Mouse (Mus musculus) effector memory CD4-positive, alpha-beta T cell, adult 5 months (primary cell): ENCODE results near the gene Pdlim7. TPM values are rescaled to one million over a fixed set of nuclear protein-coding genes. Genes with fewer than 3 reads are reported as not detected.

Experiments
- polyA plus RNA-seq: library from polyadenylated mRNA; unstranded; fragments of 100-300 nt; shearing (Covaris generic); gene quantifications from one replicate; pipeline ENCODE4 v1.2.1, GENCODE M21; 2017

The Pdlim7 gene
- 10.0 TPM for polyA plus RNA-seq

DNA sequence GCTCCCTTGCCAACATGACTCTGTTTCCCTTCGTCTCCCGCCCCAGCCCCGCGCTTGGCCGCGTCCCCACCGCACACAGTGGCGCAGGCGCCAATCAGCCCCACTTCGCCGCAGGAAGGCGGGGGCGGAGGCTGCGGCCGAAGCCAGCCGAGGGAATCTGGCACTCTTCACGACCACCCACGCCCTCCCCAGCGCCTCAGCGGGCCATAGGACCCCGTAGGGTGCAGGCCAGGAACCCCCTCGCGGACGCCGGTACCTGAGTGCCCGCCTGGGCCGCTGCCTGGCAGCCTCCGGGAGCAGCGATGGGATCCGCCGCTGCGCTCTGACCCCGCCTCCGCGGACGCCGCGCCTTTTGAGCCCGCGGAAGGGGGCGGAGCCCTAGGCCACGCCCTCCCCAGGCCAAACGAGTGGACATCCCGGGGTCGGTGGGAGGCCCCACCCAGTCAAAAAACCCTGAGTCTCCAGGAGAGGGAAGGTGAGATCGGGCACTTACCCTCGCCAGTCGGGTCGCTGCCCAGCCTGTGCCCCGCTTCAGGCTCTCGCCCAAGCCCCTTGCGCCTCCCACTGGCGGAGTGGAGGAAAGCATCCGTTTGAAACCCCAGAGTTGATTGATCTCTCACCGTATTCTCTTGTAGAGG lies at the start of gene Pdlim7:
Gene Pdlim7 (minus strand): TSS at position 566 of the 638 bp plus-strand sequence.

DNA sequence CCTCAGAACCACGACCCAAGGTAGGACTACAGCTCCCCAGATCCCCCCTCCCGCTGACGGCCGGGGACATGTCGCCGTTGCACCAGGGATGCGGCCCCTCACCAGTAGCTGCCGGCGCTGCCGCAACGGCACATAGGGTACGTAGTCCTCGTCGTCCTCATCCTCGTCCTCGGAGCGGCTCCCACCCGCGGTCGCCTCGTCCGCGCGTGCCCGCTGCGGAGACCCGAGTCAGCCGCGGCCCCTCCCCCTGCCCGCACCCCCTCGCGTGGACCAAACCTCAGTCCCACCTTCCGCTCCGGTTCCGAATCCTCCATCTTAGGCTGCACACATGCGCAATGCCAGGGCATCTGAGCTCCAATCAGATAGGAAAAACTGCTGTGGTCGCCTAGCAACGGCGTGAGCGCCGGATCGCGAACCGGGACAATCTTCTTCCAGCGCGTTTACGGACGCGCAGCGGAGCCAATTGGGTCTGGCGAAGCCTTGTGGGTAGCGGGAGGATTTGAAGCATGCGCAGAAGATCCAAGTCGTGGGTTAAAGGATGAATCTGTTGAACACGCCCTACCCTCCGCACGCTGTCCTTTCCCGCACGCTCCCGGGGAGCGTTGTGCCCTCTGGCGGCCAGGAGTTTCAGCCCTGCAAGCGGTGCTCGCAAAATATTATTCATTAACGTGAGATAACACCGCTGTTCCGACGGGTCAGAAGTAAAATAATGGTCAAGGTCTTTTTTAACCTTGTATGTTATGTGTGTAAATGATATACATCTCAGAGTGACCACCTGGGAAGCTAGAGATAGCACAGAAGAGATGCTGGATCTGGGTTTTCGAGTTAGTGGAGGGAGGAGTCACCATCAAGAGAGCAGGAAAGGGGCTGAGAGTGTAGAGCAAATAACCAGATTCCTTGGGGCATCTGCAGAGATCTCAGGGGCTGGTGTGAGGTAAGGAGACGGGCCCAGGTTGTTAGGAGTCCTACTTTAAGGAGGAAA lies 23.0 kb upstream of the Pdlim7 start, which contains the start of gene Ddx41:
Gene Ddx41 (minus strand): TSS at position 465 of the 982 bp plus-strand sequence.

DNA sequence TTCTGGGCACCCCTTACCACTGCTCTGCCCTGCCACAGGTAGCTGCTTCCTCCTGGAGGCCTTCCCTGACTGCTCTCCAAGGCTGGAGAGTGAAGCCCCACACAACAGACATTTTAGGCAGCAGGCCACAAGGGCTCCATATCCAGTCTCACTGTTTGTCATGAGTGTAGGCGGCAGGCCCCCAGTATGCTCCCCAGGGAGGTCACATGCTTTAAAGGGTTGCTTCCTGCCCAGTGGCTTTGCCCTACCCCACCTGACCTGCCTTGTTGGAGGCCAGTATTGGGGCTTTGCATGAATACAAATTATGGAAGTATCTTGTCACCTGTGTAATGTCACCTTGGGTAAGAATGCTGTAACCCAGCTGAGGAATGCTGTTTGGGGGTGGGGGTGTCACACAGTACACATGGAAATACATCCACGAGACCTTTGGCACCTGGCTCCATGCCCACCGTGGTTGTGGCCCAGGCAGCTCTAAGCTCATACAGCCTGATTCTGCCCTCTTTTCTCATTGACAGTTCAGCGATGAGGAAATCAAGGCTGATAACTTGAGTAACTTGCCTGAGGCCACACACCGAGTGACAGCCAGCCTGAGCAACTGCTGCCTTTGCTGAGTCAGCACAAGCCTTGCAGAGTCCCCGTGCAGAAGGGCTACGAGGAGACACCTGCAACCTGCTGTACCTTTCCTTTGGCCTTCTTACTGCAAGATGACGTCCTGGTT lies 15.9 kb upstream of the Pdlim7 start, which contains the start of gene Dok3:
Gene Dok3 (minus strand): TSS at position 99 of the 718 bp plus-strand sequence.

DNA sequence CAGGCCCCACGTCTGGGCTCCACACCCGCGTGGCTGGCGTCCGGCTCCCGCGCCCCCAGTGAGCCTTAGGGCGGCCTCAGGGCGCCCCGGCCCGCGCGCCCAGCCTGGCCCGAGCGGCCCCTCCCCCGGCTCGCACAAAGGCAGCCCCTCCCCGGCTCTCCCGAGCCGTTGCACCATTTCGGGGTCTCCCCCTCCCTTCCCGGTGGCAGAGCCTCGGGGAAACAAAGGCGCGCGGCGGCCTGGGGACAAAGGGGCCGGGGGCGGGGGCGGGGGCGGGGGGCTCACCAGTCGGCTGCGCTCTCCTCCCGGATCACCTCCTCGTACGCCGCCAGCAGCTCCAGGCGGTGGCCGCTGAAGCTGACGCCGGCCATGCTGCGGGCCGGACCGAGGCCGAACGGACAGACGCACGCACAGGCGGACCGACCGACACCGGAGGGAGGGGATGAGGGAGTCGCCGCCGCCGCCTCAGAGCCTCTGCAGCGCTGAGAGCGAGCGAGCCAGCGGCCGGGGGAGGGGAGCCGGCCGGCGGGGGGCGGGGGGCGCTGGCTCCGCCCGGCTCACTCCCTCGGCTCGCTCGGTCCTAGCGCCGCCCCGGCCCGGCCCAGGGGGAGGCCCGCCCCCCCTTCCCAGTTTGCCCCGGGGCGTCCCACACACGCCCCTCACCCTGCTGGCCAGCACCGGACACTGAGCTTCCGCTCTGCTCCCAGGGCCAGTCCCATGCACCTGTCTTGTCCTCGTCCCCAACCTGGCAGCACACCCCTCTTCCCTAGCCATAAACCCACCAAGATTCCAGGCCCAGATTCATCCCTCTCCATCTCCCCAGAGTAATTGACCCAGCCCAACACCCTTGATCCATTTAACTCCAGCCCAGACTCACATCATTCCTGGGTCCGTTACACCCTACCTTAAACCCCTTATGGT lies 25.6 kb downstream of the Pdlim7 start, which contains the start of gene Dbn1:
Gene Dbn1 (minus strand): TSS at position 534 of the 921 bp plus-strand sequence.

DNA sequence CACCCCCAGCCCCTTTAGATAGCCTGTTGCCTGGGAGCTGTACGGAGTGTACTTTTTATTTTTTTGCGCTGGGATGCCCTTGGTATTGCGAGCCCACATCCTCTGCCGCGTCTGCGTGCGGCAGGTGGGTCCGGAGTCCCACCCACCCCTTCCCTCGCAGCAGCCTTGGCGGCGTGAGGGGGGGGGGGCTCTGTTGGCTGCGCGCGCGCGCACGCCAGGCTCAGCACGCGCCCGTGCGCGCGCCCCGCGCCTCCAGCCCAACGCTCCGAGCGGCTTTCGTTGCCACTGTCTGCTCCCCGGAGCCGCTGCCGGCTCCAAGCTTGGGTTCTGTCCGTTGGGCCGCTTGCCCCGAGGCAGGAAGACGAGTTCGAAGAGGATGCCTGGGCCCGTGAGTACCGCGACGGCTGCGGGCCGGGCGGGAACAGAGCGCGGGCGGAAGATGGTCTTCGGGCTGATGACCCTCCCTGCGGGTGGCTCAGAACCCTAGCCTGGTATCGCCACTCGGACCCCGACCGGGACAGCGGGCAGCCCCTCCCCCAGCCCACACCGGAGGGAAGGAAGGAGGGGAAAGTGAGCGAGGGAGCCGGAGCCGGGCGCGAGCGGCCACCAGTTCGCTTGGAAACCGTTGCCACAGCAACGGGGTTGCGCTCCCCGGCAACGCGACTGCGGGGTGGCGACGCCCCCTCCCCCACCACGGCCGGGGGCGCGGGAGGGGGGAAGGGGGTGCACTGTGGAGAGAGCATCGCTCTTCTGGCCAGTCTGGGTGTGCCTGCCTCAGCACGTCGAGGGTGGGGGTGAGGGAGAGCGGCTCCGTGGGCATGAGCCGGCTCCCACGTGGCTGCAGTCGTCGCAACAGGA lies 49.2 kb downstream of the Pdlim7 start, which contains the start of gene Prr7:
Gene Prr7 (plus strand): TSS at position 241 of the 858 bp plus-strand sequence.

Other genes with a start within 250 kb of the Pdlim7 start
- 243 TPM for gene Prelid1, start 193.2 kb downstream of the Pdlim7 start, polyA plus RNA-seq
- gene Rab24, start 191.7 kb downstream of the Pdlim7 start, polyA plus RNA-seq: 90.5 TPM
- 1.1 TPM for gene Mxd3, start 183.9 kb downstream of the Pdlim7 start, polyA plus RNA-seq
- gene Lman2, start 150.9 kb downstream of the Pdlim7 start, polyA plus RNA-seq: 121 TPM
- 82.6 TPM for gene Rgs14, start 143.9 kb downstream of the Pdlim7 start, polyA plus RNA-seq
- not detected for gene Slc34a1, start 115.5 kb downstream of the Pdlim7 start, polyA plus RNA-seq
- not detected for gene Pfn3, start 98.4 kb downstream of the Pdlim7 start, polyA plus RNA-seq
- gene F12, start 86.9 kb downstream of the Pdlim7 start, polyA plus RNA-seq: not detected
- 328 TPM for gene Grk6, start 68.6 kb downstream of the Pdlim7 start, polyA plus RNA-seq
- gene Prr7, start 49.4 kb downstream of the Pdlim7 start, polyA plus RNA-seq: 17.7 TPM
- gene Dbn1, start 25.6 kb downstream of the Pdlim7 start, polyA plus RNA-seq: not detected
- gene Dok3, start 15.6 kb upstream of the Pdlim7 start, polyA plus RNA-seq: 0.24 TPM
- gene Ddx41, start 23.0 kb upstream of the Pdlim7 start, polyA plus RNA-seq: 60.4 TPM
- gene Fam193b, start 57.4 kb upstream of the Pdlim7 start, polyA plus RNA-seq: 63.5 TPM
- 214 TPM for gene Tmed9, start 60.1 kb upstream of the Pdlim7 start, polyA plus RNA-seq
- 28.4 TPM for gene B4galt7, start 86.2 kb upstream of the Pdlim7 start, polyA plus RNA-seq
- gene Caml, start 109.3 kb upstream of the Pdlim7 start, polyA plus RNA-seq: 16.7 TPM
- gene Ddx46, start 121.4 kb upstream of the Pdlim7 start, polyA plus RNA-seq: 68.8 TPM
- gene B230219D22Rik, start 179.4 kb upstream of the Pdlim7 start, polyA plus RNA-seq: 31.6 TPM
- gene Txndc15, start 201.0 kb upstream of the Pdlim7 start, polyA plus RNA-seq: 31.6 TPM
- 36.5 TPM for gene Pcbd2, start 213.7 kb upstream of the Pdlim7 start, polyA plus RNA-seq